15 mouse cellular contexts compared by ENCODE assay signal in genomic region chr7:66259436-66260206, GRCm38 (mm10).
DNase-seq lines count a peak whose midpoint lies in the region; ATAC-seq and TF ChIP-seq lines count a peak whose summit lies in the region.
"Had no signal": no experiment of that assay in that cellular context is flagged by ENCODE, and none has a peak within 500 bp of the region (broad histone marks: within the 10 kb centered on the region; RNA-seq: fewer than 3 reads in every experiment).

No protein-coding gene starts in this region.

- 0 out of 2 replicates have a peak, but pooled peaks cover 8% of the 10 kb centered on the region for H3K36me3 ChIP-seq in kidney, postnatal 0 days (ENCODE audit: insufficient read depth, low read length)
- H3K36me3 ChIP-seq in midbrain, embryonic 11.5 days (ENCODE audit: control insufficient read depth, insufficient read depth, low read length): no peaks in the 10 kb centered on the region
- no peaks in the 10 kb centered on the region for H3K36me3 ChIP-seq in midbrain, embryonic 16.5 days (ENCODE audit: control insufficient read depth, insufficient read depth, low read length)
- H3K36me3 ChIP-seq in stomach, embryonic 14.5 days (ENCODE audit: control insufficient read depth, insufficient read depth, low read length): peaks cover under 1% of the 10 kb centered on the region; the same call in 1 of the 2 replicates
- H3K36me3 ChIP-seq: neural tube, embryonic 12.5 days had no signal

- peak overlapping the region; percentile 19; the same call in 1 of the 2 replicates for H3K27ac ChIP-seq in kidney, postnatal 0 days
- no peak overlapping the region for H3K27ac ChIP-seq in midbrain, embryonic 11.5 days (ENCODE audit: low read depth, low read length)
- no peak overlapping the region for H3K27ac ChIP-seq in midbrain, embryonic 16.5 days (ENCODE audit: low read length)
- peak overlapping the region; percentile 63 for H3K27ac ChIP-seq in stomach, embryonic 14.5 days (ENCODE audit: low read length)
- H3K27ac ChIP-seq: neural tube, embryonic 12.5 days had no signal

- H3K4me1 ChIP-seq in kidney, postnatal 0 days (replicated peaks; ENCODE audit: insufficient read depth, low read length): no peaks in the 10 kb centered on the region
- no peaks in the 10 kb centered on the region for H3K4me1 ChIP-seq in midbrain, embryonic 11.5 days (ENCODE audit: control insufficient read depth, insufficient read depth, low read length)
- H3K4me1 ChIP-seq in midbrain, embryonic 16.5 days (ENCODE audit: control insufficient read depth, insufficient read depth, low read length): no peaks in the 10 kb centered on the region
- H3K4me1 ChIP-seq in stomach, embryonic 14.5 days (ENCODE audit: control insufficient read depth, insufficient read depth, low read length): no peaks in the 10 kb centered on the region
- H3K4me1 ChIP-seq: neural tube, embryonic 12.5 days had no signal

- no peak overlapping the region for H3K4me2 ChIP-seq in kidney, postnatal 0 days (ENCODE audit: low read length)
- H3K4me2 ChIP-seq in midbrain, embryonic 11.5 days: no peak overlapping the region
- no peak overlapping the region for H3K4me2 ChIP-seq in midbrain, embryonic 16.5 days (ENCODE audit: low read length)
- no peak overlapping the region for H3K4me2 ChIP-seq in stomach, embryonic 14.5 days (replicated peaks; ENCODE audit: low read depth, low read length)
- H3K4me2 ChIP-seq: neural tube, embryonic 12.5 days had no signal

- H3K9me3 ChIP-seq in kidney, postnatal 0 days (replicated peaks; ENCODE audit: low read length): no peaks in the 10 kb centered on the region
- H3K9me3 ChIP-seq in midbrain, embryonic 11.5 days (ENCODE audit: control insufficient read depth, low read length): no peaks in the 10 kb centered on the region
- H3K9me3 ChIP-seq in midbrain, embryonic 16.5 days (replicated peaks; ENCODE audit: control insufficient read depth, low read length, poor library complexity, severe bottlenecking): no peaks in the 10 kb centered on the region
- H3K9me3 ChIP-seq in stomach, embryonic 14.5 days (ENCODE audit: control insufficient read depth, low read depth, low read length): no peaks in the 10 kb centered on the region
- H3K9me3 ChIP-seq: megakaryocyte, embryonic 14.5 days; neural tube, embryonic 12.5 days had no signal

- DNase-seq in gastrocnemius, postnatal 14 days: peak; percentile 5
- DNase-seq in gastrocnemius, adult 8-10 months (ENCODE audit: low spot score in 2 of 2): no peak
- peak; percentile 62 for DNase-seq in kidney, postnatal 0 days (ENCODE audit: low spot score)
- no peak for DNase-seq in kidney, postnatal 10 days
- peak; percentile 45 for DNase-seq in midbrain, embryonic 11.5 days (ENCODE audit: low spot score, missing footprints)
- DNase-seq: adrenal gland, adult 8-10 months; right cerebral cortex, postnatal 14 days had no signal

- no peak for TF ChIP-seq CTCF in kidney, postnatal 0 days (IDR thresholded peaks at IDR 0.05; ENCODE audit: low read depth)

- H3K4me3 ChIP-seq in kidney, postnatal 0 days (replicated peaks; ENCODE audit: low read depth, low read length): no peak overlapping the region
- no peak overlapping the region for H3K4me3 ChIP-seq in midbrain, embryonic 11.5 days (ENCODE audit: low read depth, low read length)
- no peak overlapping the region for H3K4me3 ChIP-seq in midbrain, embryonic 16.5 days (ENCODE audit: low read depth, low read length)
- no peak overlapping the region for H3K4me3 ChIP-seq in stomach, embryonic 14.5 days (ENCODE audit: low read depth, low read length)
- H3K4me3 ChIP-seq: erythroblast, embryonic 14.5 days; megakaryocyte, embryonic 14.5 days; neural tube, embryonic 12.5 days had no signal

- WGBS in kidney, postnatal 0 days: 46% methylated on average over 14 of the region's 14 CpGs
- WGBS in midbrain, embryonic 11.5 days: 89% methylated on average over 14 of the region's 14 CpGs
- WGBS in midbrain, embryonic 16.5 days: 88% methylated on average over 14 of the region's 14 CpGs
- 69% methylated on average over 14 of the region's 14 CpGs for WGBS in stomach, embryonic 14.5 days

- no peaks in the 10 kb centered on the region for H3K27me3 ChIP-seq in kidney, postnatal 0 days (ENCODE audit: insufficient read depth, low read length)
- H3K27me3 ChIP-seq in midbrain, embryonic 11.5 days (ENCODE audit: control insufficient read depth, insufficient read depth, low read length): no peaks in the 10 kb centered on the region
- H3K27me3 ChIP-seq in midbrain, embryonic 16.5 days (ENCODE audit: control insufficient read depth, insufficient read depth, low read depth, low read length): no peaks in the 10 kb centered on the region
- H3K27me3 ChIP-seq in stomach, embryonic 14.5 days (ENCODE audit: control insufficient read depth, insufficient read depth, low read length): no peaks in the 10 kb centered on the region
- H3K27me3 ChIP-seq: megakaryocyte, embryonic 14.5 days; neural tube, embryonic 12.5 days had no signal

- ATAC-seq in kidney, postnatal 0 days (replicated peaks; ENCODE audit: low FRiP score, low read depth): peak; percentile 41; the same call in 1 of the 2 replicates
- no peak for ATAC-seq in midbrain, embryonic 11.5 days (ENCODE audit: low FRiP score)
- no peak for ATAC-seq in midbrain, embryonic 16.5 days
- no peak for ATAC-seq in stomach, embryonic 14.5 days (ENCODE audit: insufficient number of reproducible peaks, insufficient read depth, low FRiP score, low read depth)
- ATAC-seq in activated CD4-positive, CD25-positive, alpha-beta regulatory T cell, adult 4 months: no peak
- ATAC-seq: forebrain, embryonic 16.5 days; inflammation-experienced regulatory T-cells, adult 6 months had no signal

- intact Hi-C loops in gastrocnemius, postnatal 14 days (cut with DNase I; ENCODE audit: low total_unique reads): no loop called here

- no peak overlapping the region for H3K9ac ChIP-seq in kidney, postnatal 0 days (ENCODE audit: low read depth, low read length)
- H3K9ac ChIP-seq in midbrain, embryonic 11.5 days (ENCODE audit: low read length): no peak overlapping the region
- H3K9ac ChIP-seq in midbrain, embryonic 16.5 days (ENCODE audit: low read depth, low read length): no peak overlapping the region
- no peak overlapping the region for H3K9ac ChIP-seq in stomach, embryonic 14.5 days (replicated peaks; ENCODE audit: low read depth, low read length)
- H3K9ac ChIP-seq: neural tube, embryonic 12.5 days had no signal

Comparison
In these comparisons a context has a peak if more than half of its experiments do, and no peak if none do; other contexts are left out.
1. DNase-seq: peak in gastrocnemius, postnatal 14 days (single experiment), kidney, postnatal 0 days (single experiment) and midbrain, embryonic 11.5 days (single experiment); none in gastrocnemius, adult 8-10 months (0 of 2) and kidney, postnatal 10 days (single experiment).
2. H3K27ac ChIP-seq: peak in kidney, postnatal 0 days (single experiment) and stomach, embryonic 14.5 days (single experiment); none in midbrain, embryonic 11.5 days (single experiment) and midbrain, embryonic 16.5 days (single experiment).